Mouse (Mus musculus): Measurements from ENCODE around the gene Prdm13. TPM values are rescaled to one million over a fixed set of nuclear protein-coding genes. Genes with fewer than 3 reads are reported as not detected.

Gene Prdm13
- not detected for total RNA-seq (2023)

GRCm38 (mm10) chr4:21685595-21686091, at the start of gene Prdm13:
Prdm13 (minus strand) TSS chr4:21685963.

GRCm38 (mm10) chr4:21727615-21728165, 41.9 kb upstream of the Prdm13 start, which contains the start of gene Ccnc:
Ccnc (plus strand) TSS chr4:21727701.

Other genes with a start within 250 kb of the Prdm13 start
- gene Ccnc, start 41.7 kb upstream of the Prdm13 start, total RNA-seq (2023): 10 to 100 TPM; 20.3 to 23.0 TPM
- gene Usp45, start 81.2 kb upstream of the Prdm13 start, total RNA-seq (2023): 10 to 100 TPM; 20.1 to 23.1 TPM
- 1 to 10 TPM; 6.2 to 6.8 TPM for gene Tstd3, start 81.2 kb upstream of the Prdm13 start, total RNA-seq (2023)
- gene Pnisr, start 161.6 kb upstream of the Prdm13 start, total RNA-seq (2023): 100 to 1,000 TPM; 300 to 312 TPM
- 1 to 10 TPM; 2.1 to 5.4 TPM for gene Coq3, start 193.7 kb upstream of the Prdm13 start, total RNA-seq (2023)
- gene Faxc, start 245.4 kb upstream of the Prdm13 start, total RNA-seq (2023): not detected

All from B cell, adult 67 days (primary cell).